Mouse (Mus musculus): ENCODE data around the gene Spag5. TPM values are rescaled to one million over a fixed set of nuclear protein-coding genes. Genes with fewer than 3 reads are reported as not detected.

Spag5 gene
- total and polyA plus RNA-seq, 3 experiments = 0.27 to 0.94 (median 0.42) TPM

DNA sequence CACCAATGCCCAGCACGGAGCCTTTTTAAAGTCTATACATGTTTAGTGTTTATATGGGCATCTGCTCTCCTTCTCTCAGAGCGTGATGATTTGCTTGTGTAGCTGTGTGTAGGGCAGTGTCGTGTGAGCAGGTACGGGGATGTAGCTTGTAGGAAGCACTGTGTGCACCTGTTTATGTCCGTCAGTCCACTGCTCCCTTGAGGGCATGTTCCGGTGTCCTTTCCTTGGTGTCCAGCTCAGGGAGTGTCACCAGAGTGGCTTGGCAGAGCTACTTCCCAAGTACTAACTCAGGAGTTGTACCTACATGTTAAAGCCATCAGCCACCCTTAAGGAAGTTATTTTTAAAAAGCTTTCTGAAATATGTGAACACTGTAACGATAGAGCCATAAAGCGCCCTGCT, 35.7 kb downstream of the Spag5 start:
- Histone ChIP-seq H3K9ac (ENCODE audit: low read depth, low read length) (no peak overlapping the region), H3K4me3 (no peak overlapping the region), H3K79me2 (replicated peaks; ENCODE audit: control insufficient read depth, insufficient read depth, low read length) (no peaks in the 10 kb centered on the region), H3K4me1 (ENCODE audit: control insufficient read depth, insufficient read depth, low read length) (no peaks in the 10 kb centered on the region), H3K27me3 (ENCODE audit: control insufficient read depth, insufficient read depth, low read length) (no peaks in the 10 kb centered on the region), H3K27ac (no peak overlapping the region), H3K36me3 (ENCODE audit: control insufficient read depth, insufficient read depth, low read length) (no peaks in the 10 kb centered on the region)
- WGBS = 92% methylated on average over 8 of the region's 8 CpGs
- DNase-seq = no peak
- TF ChIP-seq EP300 (IDR thresholded peaks at IDR 0.05; ENCODE audit: insufficient read depth, low read depth, low read length) (no peak), POLR2A (IDR thresholded peaks at IDR 0.05; ENCODE audit: insufficient read depth, low read depth, low read length) (no peak), CTCF (IDR thresholded peaks at IDR 0.05) (no peak)
- intact Hi-C loops (cut with DNase I) = no loop called here

DNA sequence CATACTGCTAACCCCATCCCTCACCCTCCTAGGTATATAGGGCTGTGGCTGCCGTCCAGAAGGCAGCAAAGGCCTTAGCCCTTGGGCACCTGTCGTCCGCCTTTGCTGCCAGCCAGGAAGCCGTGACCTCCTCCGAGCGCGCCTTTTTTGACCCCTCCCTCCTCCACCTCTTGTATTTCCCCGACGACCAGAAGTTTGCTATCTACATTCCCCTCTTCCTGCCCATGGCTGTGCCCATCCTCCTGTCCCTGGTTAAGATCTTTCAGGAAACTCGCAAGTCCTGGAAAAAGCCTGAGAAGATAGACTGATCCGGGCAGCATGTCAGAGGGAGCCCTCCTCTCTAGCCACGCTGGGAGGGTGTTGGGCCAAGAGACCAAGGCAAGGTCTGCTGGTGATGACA, 40.4 kb downstream of the Spag5 start:
- H3K79me2 ChIP-seq (replicated peaks; ENCODE audit: control insufficient read depth, insufficient read depth, low read length) = no peaks in the 10 kb centered on the region
- intact Hi-C loops (cut with DNase I) = no loop called here
- 64% methylated on average over 12 of the region's 12 CpGs for whole genome bisulfite sequencing

DNA sequence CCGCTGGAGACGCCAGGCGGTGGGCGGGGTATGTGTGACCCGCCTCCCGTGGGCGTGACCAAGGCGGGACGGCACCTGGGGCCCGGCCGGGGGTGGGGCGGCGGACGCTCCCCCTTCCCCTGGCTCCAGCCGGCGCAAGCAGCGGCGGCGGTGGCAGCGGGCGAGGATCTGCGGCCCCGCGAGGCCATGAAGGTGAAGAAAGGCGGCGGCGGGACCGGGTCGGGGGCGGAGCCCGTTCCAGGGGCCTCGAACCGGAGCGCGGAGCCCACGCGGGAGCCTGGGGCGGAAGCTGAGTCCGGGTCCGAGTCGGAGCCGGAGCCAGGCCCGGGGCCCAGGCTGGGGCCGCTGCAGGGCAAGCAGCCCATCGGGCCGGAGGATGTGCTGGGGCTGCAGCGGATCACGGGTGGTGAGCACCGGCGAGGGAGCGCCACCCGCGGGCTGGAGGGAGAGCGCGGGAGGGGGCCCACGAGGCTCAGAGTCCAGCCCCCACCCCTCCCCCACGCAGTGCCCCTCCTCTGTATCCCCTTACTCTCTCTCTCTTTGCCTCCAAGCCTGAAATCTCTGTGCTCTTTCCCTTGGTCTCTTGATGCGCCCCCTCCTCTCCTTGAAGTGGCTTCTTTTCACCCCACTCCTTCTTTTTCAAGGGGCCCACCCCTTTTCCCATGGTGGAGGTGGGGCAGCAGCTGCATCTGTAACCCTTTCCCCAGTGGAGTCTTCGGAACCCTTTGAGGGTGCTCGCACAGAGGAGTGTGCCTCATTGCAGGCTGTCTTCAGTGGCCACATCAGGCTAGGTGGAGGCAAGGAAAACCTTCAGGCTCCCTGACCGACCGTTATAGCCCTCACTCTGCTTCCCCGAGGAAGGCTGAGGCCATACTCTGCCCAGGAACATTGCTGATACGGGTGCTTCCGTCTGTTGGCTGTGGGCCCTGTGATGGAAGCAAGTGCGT, 42.3 kb downstream of the Spag5 start, which contains the start of gene Unc119:
Gene Unc119, plus strand, starts transcription at position 102 of the 947 bp plus-strand sequence.
- Histone ChIP-seq H3K4me3 (peak within 1 kb of the TSS; percentile 87), H3K27me3 (ENCODE audit: control insufficient read depth, insufficient read depth, low read length) (no peaks in the 10 kb centered on the region), H3K36me3 (ENCODE audit: control insufficient read depth, insufficient read depth, low read length) (no peaks in the 10 kb centered on the region), H3K79me2 (replicated peaks; ENCODE audit: control insufficient read depth, insufficient read depth, low read length) (no peaks in the 10 kb centered on the region), H3K9ac (ENCODE audit: low read depth, low read length) (peak within 1 kb of the TSS; percentile 77), H3K4me1 (ENCODE audit: control insufficient read depth, insufficient read depth, low read length) (peaks cover 10% of the 10 kb centered on the region), H3K27ac (peak within 1 kb of the TSS; percentile 56)
- TF ChIP-seq EP300 (IDR thresholded peaks at IDR 0.05; ENCODE audit: insufficient read depth, low read depth, low read length) (0 out of 2 replicates have a peak, but pooled peaks have one; percentile 6), POLR2A (IDR thresholded peaks at IDR 0.05; ENCODE audit: insufficient read depth, low read depth, low read length) (no peak), CTCF (IDR thresholded peaks at IDR 0.05) (0 out of 2 replicates have a peak, but pooled peaks have one; percentile 8)
- 2% methylated on average over 65 of the region's 66 CpGs for WGBS
- DNase-seq = peak; percentile 85 to 88
- intact Hi-C loops (cut with DNase I) = no loop called here

More for the DNA sequence above, 40.4 kb downstream of the Spag5 start:
- no peak overlapping the region for H3K9ac ChIP-seq (ENCODE audit: low read depth, low read length)
- H3K36me3 ChIP-seq (ENCODE audit: control insufficient read depth, insufficient read depth, low read length) = no peaks in the 10 kb centered on the region
- H3K27ac ChIP-seq = no peak overlapping the region
- DNase-seq = no peak
- peaks cover 10% of the 10 kb centered on the region for H3K4me1 ChIP-seq (ENCODE audit: control insufficient read depth, insufficient read depth, low read length)
- H3K4me3 ChIP-seq = no peak overlapping the region
- no peak for TF ChIP-seq CTCF (IDR thresholded peaks at IDR 0.05)
- TF ChIP-seq EP300 (IDR thresholded peaks at IDR 0.05; ENCODE audit: insufficient read depth, low read depth, low read length) = no peak
- TF ChIP-seq POLR2A (IDR thresholded peaks at IDR 0.05; ENCODE audit: insufficient read depth, low read depth, low read length) = no peak
- H3K27me3 ChIP-seq (ENCODE audit: control insufficient read depth, insufficient read depth, low read length) = no peaks in the 10 kb centered on the region

DNA sequence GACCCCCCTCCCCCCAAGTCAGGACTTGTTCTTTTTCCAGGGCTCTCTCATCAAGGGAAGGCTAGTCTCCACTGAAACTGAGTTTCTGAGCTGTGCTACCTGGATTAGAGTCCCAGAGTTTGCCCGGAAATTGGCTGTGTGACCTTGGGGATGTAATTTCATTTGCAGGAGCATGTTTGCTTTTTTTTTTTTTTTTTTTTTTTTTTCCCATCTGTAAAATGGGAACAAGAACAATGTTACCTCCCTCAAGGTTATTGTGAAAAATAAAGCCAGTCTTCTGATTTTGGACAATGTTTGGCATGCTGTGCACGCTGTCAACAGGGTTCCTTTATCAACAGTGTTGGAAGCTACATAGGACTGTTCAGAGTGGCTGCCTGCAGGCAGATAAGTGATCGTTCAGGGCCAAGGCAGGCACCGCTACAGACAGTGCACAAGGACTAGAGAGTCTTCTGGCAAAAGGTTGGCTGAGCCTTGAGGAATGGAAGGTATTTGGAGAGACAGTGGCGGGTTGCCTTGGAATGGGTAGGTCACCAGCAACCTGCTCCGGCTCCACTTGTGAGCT, 43.1 kb downstream of the Spag5 start:
- H3K4me3 ChIP-seq = no peak overlapping the region
- no peaks in the 10 kb centered on the region for H3K79me2 ChIP-seq (replicated peaks; ENCODE audit: control insufficient read depth, insufficient read depth, low read length)
- no peaks in the 10 kb centered on the region for H3K27me3 ChIP-seq (ENCODE audit: control insufficient read depth, insufficient read depth, low read length)
- H3K27ac ChIP-seq = no peak overlapping the region
- DNase-seq = no peak
- no peaks in the 10 kb centered on the region for H3K36me3 ChIP-seq (ENCODE audit: control insufficient read depth, insufficient read depth, low read length)
- H3K9ac ChIP-seq (ENCODE audit: low read depth, low read length) = no peak overlapping the region; the same call in 1 of the 2 replicates
- intact Hi-C loops (cut with DNase I) = no loop called here
- 30% methylated on average over 6 of the region's 6 CpGs for WGBS
- peaks cover 10% of the 10 kb centered on the region for H3K4me1 ChIP-seq (ENCODE audit: control insufficient read depth, insufficient read depth, low read length)
- no peak for TF ChIP-seq EP300 (IDR thresholded peaks at IDR 0.05; ENCODE audit: insufficient read depth, low read depth, low read length)
- TF ChIP-seq POLR2A (IDR thresholded peaks at IDR 0.05; ENCODE audit: insufficient read depth, low read depth, low read length) = no peak
- no peak for TF ChIP-seq CTCF (IDR thresholded peaks at IDR 0.05)

DNA sequence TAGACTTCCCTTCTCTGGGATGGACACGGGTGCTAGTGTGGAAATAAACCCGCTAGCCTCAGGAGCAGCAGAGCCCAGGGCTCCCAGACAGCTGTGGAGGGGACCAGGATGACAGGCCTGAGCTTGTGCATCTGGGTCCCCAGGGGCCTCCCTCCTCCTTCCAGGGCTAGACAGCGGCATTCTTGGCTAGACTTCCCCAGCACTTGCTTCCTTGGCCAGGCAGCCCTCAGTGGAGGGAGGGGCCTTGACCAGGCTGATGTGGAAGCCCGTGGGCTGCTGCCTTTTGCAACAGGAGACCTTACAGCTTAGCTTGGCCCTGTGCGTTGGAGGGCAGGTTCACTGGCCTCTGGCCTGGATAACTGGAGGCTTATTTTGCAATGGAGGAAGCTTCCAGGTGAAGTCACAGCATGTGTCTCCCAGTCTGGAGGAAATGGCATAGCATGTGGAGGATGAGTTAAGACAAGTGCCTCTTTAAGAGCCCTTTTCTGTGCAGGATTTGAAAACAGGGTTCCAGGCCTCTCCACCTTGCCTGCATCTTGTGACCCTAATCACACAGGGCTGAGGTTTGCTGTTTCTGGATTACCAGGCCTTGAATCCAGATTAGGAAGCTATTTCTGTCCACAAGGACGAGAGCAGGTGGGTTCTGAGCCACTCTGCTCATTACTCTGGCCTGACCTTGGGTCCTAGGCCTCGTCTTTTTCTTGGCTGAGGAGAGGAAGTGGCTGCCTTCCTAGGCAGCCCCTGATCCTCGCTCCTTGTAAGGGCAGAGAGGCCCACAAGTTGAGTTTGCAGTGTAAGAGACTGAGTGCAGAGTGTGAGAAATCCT, 43.8 kb downstream of the Spag5 start:
- Histone ChIP-seq H3K4me3 (no peak overlapping the region), H3K79me2 (replicated peaks; ENCODE audit: control insufficient read depth, insufficient read depth, low read length) (no peaks in the 10 kb centered on the region), H3K9ac (ENCODE audit: low read depth, low read length) (no peak overlapping the region; the same call in 1 of the 2 replicates), H3K27ac (peak overlapping the region; percentile 28), H3K4me1 (ENCODE audit: control insufficient read depth, insufficient read depth, low read length) (peaks cover 10% of the 10 kb centered on the region), H3K27me3 (ENCODE audit: control insufficient read depth, insufficient read depth, low read length) (no peaks in the 10 kb centered on the region), H3K36me3 (ENCODE audit: control insufficient read depth, insufficient read depth, low read length) (no peaks in the 10 kb centered on the region)
- DNase-seq = peak; percentile 74 to 82
- TF ChIP-seq POLR2A (IDR thresholded peaks at IDR 0.05; ENCODE audit: insufficient read depth, low read depth, low read length) (no peak), EP300 (IDR thresholded peaks at IDR 0.05; ENCODE audit: insufficient read depth, low read depth, low read length) (no peak), CTCF (IDR thresholded peaks at IDR 0.05) (no peak)
- intact Hi-C loops (cut with DNase I) = loop anchor here (5.0 kb wide), 2 partner anchors 43 to 83 kb away; partner anchors contain the start of genes 2610507B11Rik and Spag5
- 26% methylated on average over 8 of the region's 8 CpGs for WGBS

Measured in heart, adult 2 months (tissue).